Mouse (Mus musculus): ENCODE measurements around the gene Myocos. TPM values are rescaled to one million over a fixed set of nuclear protein-coding genes. Genes with fewer than 3 reads are reported as not detected.

Myocos gene
- polyA plus RNA-seq, 1 experiment from 2014 or later: not detected

DNA sequence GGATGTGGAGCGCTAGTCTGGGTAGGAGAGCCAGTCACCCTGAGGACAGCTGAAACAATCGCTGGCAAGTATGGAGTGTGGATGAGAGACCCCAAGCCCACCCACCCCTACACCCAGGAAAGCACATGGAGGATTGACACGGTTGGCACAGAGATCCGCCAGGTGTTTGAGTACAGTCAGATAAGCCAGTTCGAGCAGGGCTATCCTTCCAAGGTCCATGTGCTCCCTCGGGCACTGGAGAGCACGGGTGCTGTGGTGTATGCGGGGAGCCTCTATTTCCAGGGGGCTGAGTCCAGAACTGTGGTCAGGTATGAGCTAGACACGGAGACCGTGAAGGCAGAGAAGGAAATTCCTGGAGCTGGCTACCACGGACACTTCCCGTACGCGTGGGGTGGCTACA lies 9.6 kb downstream of the Myocos start:
- Histone ChIP-seq H3K4me2 (ENCODE audit: low read depth, low read length) (no peak overlapping the region), H3K4me1 (ENCODE audit: control insufficient read depth, insufficient read depth, low read length) (no peaks in the 10 kb centered on the region), H3K4me3 (ENCODE audit: low read depth, low read length) (no peak overlapping the region), H3K27me3 (ENCODE audit: control insufficient read depth, insufficient read depth, low read length) (no peaks in the 10 kb centered on the region), H3K36me3 (replicated peaks; ENCODE audit: control insufficient read depth, insufficient read depth, low read depth, low read length) (no peaks in the 10 kb centered on the region), H3K27ac (replicated peaks; ENCODE audit: low read depth, low read length) (no peak overlapping the region), H3K9me3 (replicated peaks; ENCODE audit: control insufficient read depth, low read length) (no peaks in the 10 kb centered on the region), H3K9ac (replicated peaks; ENCODE audit: low read length) (no peak overlapping the region)
- WGBS: 94% methylated on average over 14 of the region's 14 CpGs
- ATAC-seq (replicated peaks; ENCODE audit: insufficient number of reproducible peaks, low FRiP score, low TSS enrichment, low read depth) (no peak), DNase-seq (ENCODE audit: low spot score) (no peak)

DNA sequence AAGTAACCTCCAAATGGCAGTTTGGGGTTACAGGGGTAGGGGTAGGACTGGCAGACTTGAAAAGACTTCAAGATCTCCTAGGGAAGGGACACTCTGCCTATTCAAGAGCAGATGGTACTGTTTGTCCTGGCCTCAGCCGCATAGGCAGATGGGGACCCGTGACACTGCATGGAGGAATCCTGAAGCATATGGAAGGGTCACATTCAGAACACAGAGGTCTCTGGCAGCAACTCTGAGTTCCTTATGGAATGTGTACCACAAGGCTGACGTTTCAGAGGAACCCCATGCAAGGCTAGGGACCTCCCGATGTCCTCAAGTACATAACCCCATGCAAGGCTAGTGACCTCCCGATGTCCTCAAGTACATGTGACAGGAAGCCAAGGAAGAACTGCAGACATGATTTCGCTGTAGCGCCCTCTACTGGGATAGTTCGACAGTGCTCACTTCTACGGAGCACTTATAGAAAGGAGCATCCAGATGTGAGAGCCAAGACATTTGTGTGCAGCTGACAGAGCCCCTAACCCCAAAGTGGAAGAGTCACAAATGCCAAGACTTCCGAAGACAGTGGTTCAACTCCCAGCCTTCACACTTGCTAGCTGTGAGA lies 11.8 kb downstream of the Myocos start:
- H3K27ac ChIP-seq (replicated peaks; ENCODE audit: low read depth, low read length): no peak overlapping the region
- no peaks in the 10 kb centered on the region for H3K4me1 ChIP-seq (ENCODE audit: control insufficient read depth, insufficient read depth, low read length)
- no peak for DNase-seq (ENCODE audit: low spot score)
- WGBS: 78% methylated on average over 10 of the region's 10 CpGs
- H3K27me3 ChIP-seq (ENCODE audit: control insufficient read depth, insufficient read depth, low read length): no peaks in the 10 kb centered on the region
- no peaks in the 10 kb centered on the region for H3K36me3 ChIP-seq (replicated peaks; ENCODE audit: control insufficient read depth, insufficient read depth, low read depth, low read length)
- H3K4me2 ChIP-seq (ENCODE audit: low read depth, low read length): no peak overlapping the region
- no peak overlapping the region for H3K4me3 ChIP-seq (ENCODE audit: low read depth, low read length)
- H3K9me3 ChIP-seq (replicated peaks; ENCODE audit: control insufficient read depth, low read length): no peaks in the 10 kb centered on the region
- no peak for ATAC-seq (replicated peaks; ENCODE audit: insufficient number of reproducible peaks, low FRiP score, low TSS enrichment, low read depth)
- no peak overlapping the region for H3K9ac ChIP-seq (replicated peaks; ENCODE audit: low read length)

DNA sequence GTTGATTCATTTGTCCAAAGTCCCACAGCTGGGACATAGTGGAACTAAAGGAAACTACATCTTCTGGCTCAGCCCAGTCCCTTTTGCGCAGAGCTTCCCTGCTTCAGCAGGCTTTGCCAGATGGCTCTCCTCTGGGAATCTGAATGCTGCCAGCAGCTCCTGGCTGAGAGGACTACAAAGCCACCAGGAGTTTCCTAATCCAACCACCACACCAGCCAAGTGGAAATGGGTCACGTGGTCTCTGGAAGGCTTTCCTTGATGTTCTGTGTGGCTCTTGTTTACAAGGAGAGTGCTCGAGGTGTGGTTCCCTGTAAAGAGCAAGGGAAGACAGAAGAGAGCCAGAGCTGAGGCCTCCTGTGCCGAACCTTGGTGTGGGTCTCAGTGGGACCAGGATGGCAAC lies 14.3 kb downstream of the Myocos start:
- H3K4me2 ChIP-seq (ENCODE audit: low read depth, low read length): no peak overlapping the region
- DNase-seq (ENCODE audit: low spot score): no peak
- ATAC-seq (replicated peaks; ENCODE audit: insufficient number of reproducible peaks, low FRiP score, low TSS enrichment, low read depth): no peak
- WGBS: 48% methylated on average over 4 of the region's 4 CpGs
- no peaks in the 10 kb centered on the region for H3K27me3 ChIP-seq (ENCODE audit: control insufficient read depth, insufficient read depth, low read length)
- no peak overlapping the region for H3K9ac ChIP-seq (replicated peaks; ENCODE audit: low read length)
- H3K36me3 ChIP-seq (replicated peaks; ENCODE audit: control insufficient read depth, insufficient read depth, low read depth, low read length): no peaks in the 10 kb centered on the region
- no peak overlapping the region for H3K27ac ChIP-seq (replicated peaks; ENCODE audit: low read depth, low read length)
- no peak overlapping the region for H3K4me3 ChIP-seq (ENCODE audit: low read depth, low read length)
- H3K4me1 ChIP-seq (ENCODE audit: control insufficient read depth, insufficient read depth, low read length): no peaks in the 10 kb centered on the region
- no peaks in the 10 kb centered on the region for H3K9me3 ChIP-seq (replicated peaks; ENCODE audit: control insufficient read depth, low read length)

DNA sequence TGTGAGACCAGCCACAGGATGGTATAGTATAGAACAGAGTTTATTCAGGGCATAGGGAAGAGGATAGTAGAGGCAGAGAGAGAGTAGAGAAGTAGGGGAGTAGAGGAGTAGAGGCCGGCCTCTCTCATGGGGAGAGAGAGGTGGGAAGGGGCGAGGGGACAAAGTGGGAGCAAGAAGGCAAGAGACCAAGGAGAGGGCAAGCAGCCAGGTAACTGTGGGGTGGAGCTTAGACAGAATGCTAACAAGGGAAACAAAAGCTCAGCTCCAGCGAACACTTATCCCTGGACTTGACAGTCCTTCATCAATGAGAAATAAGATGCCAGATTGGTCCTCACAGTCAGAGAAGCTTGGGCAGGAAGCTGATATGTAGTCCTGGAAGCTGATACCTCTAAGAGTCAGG lies 15.4 kb downstream of the Myocos start:
- no peaks in the 10 kb centered on the region for H3K9me3 ChIP-seq (replicated peaks; ENCODE audit: control insufficient read depth, low read length)
- H3K27me3 ChIP-seq (ENCODE audit: control insufficient read depth, insufficient read depth, low read length): no peaks in the 10 kb centered on the region
- H3K4me2 ChIP-seq (ENCODE audit: low read depth, low read length): no peak overlapping the region
- ATAC-seq (replicated peaks; ENCODE audit: insufficient number of reproducible peaks, low FRiP score, low TSS enrichment, low read depth) (peak; percentile 48; the same call in 1 of the 2 replicates), DNase-seq (ENCODE audit: low spot score) (no peak)
- no peaks in the 10 kb centered on the region for H3K36me3 ChIP-seq (replicated peaks; ENCODE audit: control insufficient read depth, insufficient read depth, low read depth, low read length)
- no peak overlapping the region for H3K9ac ChIP-seq (replicated peaks; ENCODE audit: low read length)
- WGBS: 86% methylated on average over 3 of the region's 3 CpGs
- no peak overlapping the region for H3K27ac ChIP-seq (replicated peaks; ENCODE audit: low read depth, low read length)
- no peaks in the 10 kb centered on the region for H3K4me1 ChIP-seq (ENCODE audit: control insufficient read depth, insufficient read depth, low read length)
- H3K4me3 ChIP-seq (ENCODE audit: low read depth, low read length): no peak overlapping the region

DNA sequence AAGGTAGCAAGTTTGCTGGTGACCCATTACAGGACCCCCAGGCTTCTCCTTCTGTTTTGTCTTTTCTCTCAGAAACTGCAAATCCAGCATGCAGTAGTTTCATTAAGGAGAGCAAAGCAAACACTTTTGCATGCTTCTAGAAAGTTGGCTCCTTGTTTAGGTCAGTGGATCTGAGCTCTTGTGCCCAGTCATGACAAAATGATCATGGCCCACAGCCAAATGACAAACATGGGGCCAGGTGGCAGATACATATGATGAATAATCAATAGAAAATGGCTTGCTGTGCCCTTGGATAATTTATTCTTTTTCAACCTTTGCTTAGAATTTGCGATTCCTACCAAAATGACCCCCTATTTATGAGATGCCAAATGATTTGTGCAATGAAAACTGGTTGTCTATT lies 18.2 kb downstream of the Myocos start:
- no peaks in the 10 kb centered on the region for H3K4me1 ChIP-seq (ENCODE audit: control insufficient read depth, insufficient read depth, low read length)
- 97% methylated on average over 1 of the region's 1 CpGs for WGBS
- no peak overlapping the region for H3K9ac ChIP-seq (replicated peaks; ENCODE audit: low read length)
- no peak overlapping the region for H3K27ac ChIP-seq (replicated peaks; ENCODE audit: low read depth, low read length)
- no peaks in the 10 kb centered on the region for H3K27me3 ChIP-seq (ENCODE audit: control insufficient read depth, insufficient read depth, low read length)
- no peak overlapping the region for H3K4me2 ChIP-seq (ENCODE audit: low read depth, low read length)
- H3K9me3 ChIP-seq (replicated peaks; ENCODE audit: control insufficient read depth, low read length): no peaks in the 10 kb centered on the region
- no peaks in the 10 kb centered on the region for H3K36me3 ChIP-seq (replicated peaks; ENCODE audit: control insufficient read depth, insufficient read depth, low read depth, low read length)
- no peak overlapping the region for H3K4me3 ChIP-seq (ENCODE audit: low read depth, low read length)
- no peak for ATAC-seq (replicated peaks; ENCODE audit: insufficient number of reproducible peaks, low FRiP score, low TSS enrichment, low read depth)
- DNase-seq (ENCODE audit: low spot score): no peak

DNA sequence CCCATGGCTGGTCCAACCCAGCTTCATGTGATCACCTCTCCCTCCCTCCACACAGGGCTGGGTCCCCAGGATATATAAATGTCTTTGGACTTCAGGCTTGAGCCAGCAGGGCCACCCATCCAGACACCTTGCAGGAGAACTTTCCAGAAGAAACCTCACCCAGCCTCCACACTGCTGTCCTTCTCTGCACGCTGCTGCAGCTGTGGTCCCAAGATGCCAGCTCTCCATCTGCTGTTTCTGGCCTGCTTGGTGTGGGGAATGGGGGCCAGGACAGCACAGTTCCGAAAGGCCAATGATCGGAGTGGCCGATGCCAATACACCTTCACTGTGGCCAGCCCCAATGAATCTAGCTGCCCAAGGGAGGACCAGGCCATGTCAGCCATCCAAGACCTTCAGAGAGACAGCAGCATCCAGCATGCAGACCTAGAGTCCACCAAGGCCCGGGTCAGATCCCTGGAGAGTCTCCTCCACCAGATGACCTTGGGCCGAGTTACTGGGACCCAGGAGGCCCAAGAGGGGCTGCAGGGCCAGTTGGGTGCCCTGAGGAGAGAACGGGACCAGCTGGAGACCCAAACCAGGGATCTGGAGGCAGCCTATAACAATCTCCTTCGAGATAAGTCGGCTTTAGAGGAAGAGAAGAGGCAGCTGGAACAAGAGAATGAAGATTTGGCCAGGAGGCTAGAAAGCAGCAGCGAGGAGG lies 18.8 kb downstream of the Myocos start, which contains the start of gene Myoc:
Gene Myoc (plus strand): TSS at position 105 of the 700 bp plus-strand sequence.
- DNase-seq (ENCODE audit: low spot score): no peak
- Histone ChIP-seq H3K4me3 (ENCODE audit: low read depth, low read length) (no peak within 1 kb of the TSS), H3K4me2 (ENCODE audit: low read depth, low read length) (no peak within 1 kb of the TSS), H3K9me3 (replicated peaks; ENCODE audit: control insufficient read depth, low read length) (no peaks in the 10 kb centered on the region), H3K4me1 (ENCODE audit: control insufficient read depth, insufficient read depth, low read length) (no peaks in the 10 kb centered on the region), H3K27ac (replicated peaks; ENCODE audit: low read depth, low read length) (no peak within 1 kb of the TSS), H3K9ac (replicated peaks; ENCODE audit: low read length) (no peak within 1 kb of the TSS), H3K36me3 (replicated peaks; ENCODE audit: control insufficient read depth, insufficient read depth, low read depth, low read length) (no peaks in the 10 kb centered on the region), H3K27me3 (ENCODE audit: control insufficient read depth, insufficient read depth, low read length) (no peaks in the 10 kb centered on the region)
- 79% methylated on average over 10 of the region's 10 CpGs for WGBS
- no peak for ATAC-seq (replicated peaks; ENCODE audit: insufficient number of reproducible peaks, low FRiP score, low TSS enrichment, low read depth)

DNA sequence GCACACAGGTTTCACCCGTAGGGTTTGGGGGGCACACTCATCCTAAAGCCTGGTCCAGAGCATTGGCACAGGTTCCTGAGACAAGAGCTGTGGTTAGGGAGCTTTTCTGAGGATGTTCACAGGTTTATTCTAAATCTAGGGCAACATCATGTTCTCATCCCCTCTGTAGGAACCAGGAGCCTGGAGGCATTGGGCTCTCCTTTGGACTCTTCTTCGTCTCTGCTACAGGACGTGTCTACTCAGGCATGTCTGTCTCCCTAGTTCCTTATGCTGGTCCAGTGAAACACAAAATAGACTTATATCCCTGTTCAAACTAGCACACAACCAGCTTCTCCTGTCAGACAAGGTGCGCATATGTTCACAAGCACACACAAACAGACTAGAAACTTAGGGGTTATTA lies 19.5 kb downstream of the Myocos start:
- Histone ChIP-seq H3K4me1 (ENCODE audit: control insufficient read depth, insufficient read depth, low read length) (no peaks in the 10 kb centered on the region), H3K4me3 (ENCODE audit: low read depth, low read length) (no peak overlapping the region), H3K27ac (replicated peaks; ENCODE audit: low read depth, low read length) (no peak overlapping the region), H3K27me3 (ENCODE audit: control insufficient read depth, insufficient read depth, low read length) (no peaks in the 10 kb centered on the region), H3K4me2 (ENCODE audit: low read depth, low read length) (no peak overlapping the region), H3K9ac (replicated peaks; ENCODE audit: low read length) (no peak overlapping the region), H3K36me3 (replicated peaks; ENCODE audit: control insufficient read depth, insufficient read depth, low read depth, low read length) (no peaks in the 10 kb centered on the region), H3K9me3 (replicated peaks; ENCODE audit: control insufficient read depth, low read length) (no peaks in the 10 kb centered on the region)
- ATAC-seq (replicated peaks; ENCODE audit: insufficient number of reproducible peaks, low FRiP score, low TSS enrichment, low read depth) (no peak), DNase-seq (ENCODE audit: low spot score) (no peak)
- 78% methylated on average over 4 of the region's 4 CpGs for WGBS

DNA sequence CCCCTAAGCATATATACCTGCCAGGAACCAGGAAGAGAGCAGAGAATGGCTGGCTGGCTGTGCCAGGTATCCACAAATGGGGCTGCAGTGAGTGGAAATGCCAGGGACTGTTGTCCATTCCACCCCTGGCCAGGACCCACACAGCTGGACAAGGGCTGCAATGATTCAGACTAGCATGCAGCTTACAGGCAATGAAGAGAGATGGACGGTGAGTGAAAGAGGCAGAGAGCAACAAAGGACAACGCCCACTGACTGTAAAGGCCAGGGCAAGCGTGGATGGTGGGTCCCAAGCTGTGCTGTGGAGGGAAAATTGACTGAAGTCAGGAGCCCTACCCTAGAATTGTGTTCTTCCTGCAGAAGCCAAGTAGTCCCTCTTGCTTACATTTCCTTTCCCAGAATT lies 21.5 kb downstream of the Myocos start:
- ATAC-seq (replicated peaks; ENCODE audit: insufficient number of reproducible peaks, low FRiP score, low TSS enrichment, low read depth) (no peak), DNase-seq (ENCODE audit: low spot score) (no peak)
- no peaks in the 10 kb centered on the region for H3K36me3 ChIP-seq (replicated peaks; ENCODE audit: control insufficient read depth, insufficient read depth, low read depth, low read length)
- WGBS: 64% methylated on average over 3 of the region's 3 CpGs
- no peak overlapping the region for H3K4me3 ChIP-seq (ENCODE audit: low read depth, low read length)
- H3K4me1 ChIP-seq (ENCODE audit: control insufficient read depth, insufficient read depth, low read length): no peaks in the 10 kb centered on the region
- no peak overlapping the region for H3K4me2 ChIP-seq (ENCODE audit: low read depth, low read length)
- no peaks in the 10 kb centered on the region for H3K9me3 ChIP-seq (replicated peaks; ENCODE audit: control insufficient read depth, low read length)
- no peak overlapping the region for H3K9ac ChIP-seq (replicated peaks; ENCODE audit: low read length)
- no peak overlapping the region for H3K27ac ChIP-seq (replicated peaks; ENCODE audit: low read depth, low read length)
- no peaks in the 10 kb centered on the region for H3K27me3 ChIP-seq (ENCODE audit: control insufficient read depth, insufficient read depth, low read length)

Measured in embryonic facial prominence, embryonic 11.5 days (tissue).